Mouse (Mus musculus) left cerebral cortex, adult 8-10 months (tissue): Measurements from ENCODE around the gene Tead4. TPM values are rescaled to one million over a fixed set of nuclear protein-coding genes. Genes with fewer than 3 reads are reported as not detected.
"Not testable (repeated sequence)": the region's sequence is repeated elsewhere in the genome, so short reads cannot be mapped to it uniquely, and the experiment has no call there.

ENCODE experiments used
- DNase-seq, 2 experiments: peaks; one replicate each; pipeline ENCODE4 v3.0.0; 2022; ENCODE audit warnings: low spot score in 2 of 2
- total RNA-seq, 4 experiments: library from RNA; stranded (reverse); gene quantifications; 2 replicates each; pipeline ENCODE4 v1.2.4; 2022

Tead4 gene
- total RNA-seq, 4 experiments from 2014 or later, result 0.57 to 1.7 (median 0.92) TPM

GRCm38 (mm10) chr6:128237102-128237763, 63.4 kb downstream of the Tead4 start:
- DNase-seq, result no peak

GRCm38 (mm10) chr6:128236581-128236980, 64.0 kb downstream of the Tead4 start:
- no peak for DNase-seq

DNA sequence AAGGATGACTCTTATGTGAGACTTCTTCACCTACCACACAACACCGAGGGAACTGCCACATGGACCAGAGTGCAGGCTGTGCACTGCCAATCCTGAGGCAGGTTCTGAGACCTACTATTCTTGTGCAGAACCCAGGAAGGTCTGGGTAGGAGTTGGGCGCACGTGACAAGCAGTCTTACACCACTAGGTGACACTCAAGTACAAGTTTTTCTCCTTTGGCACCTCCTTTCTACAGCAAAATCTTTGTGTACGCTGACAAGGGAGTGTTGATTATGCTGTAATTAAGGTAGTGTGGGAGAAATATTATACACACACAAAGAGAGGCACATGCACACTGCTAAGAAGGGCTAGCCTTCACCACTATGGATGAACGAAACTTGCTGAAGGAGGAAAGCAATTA, 66.4 kb downstream of the Tead4 start:
- no peak for DNase-seq

- DNase-seq, result no peak
Observed at GRCm38 (mm10) chr6:128232216-128232615, 68.4 kb downstream of the Tead4 start.

DNA sequence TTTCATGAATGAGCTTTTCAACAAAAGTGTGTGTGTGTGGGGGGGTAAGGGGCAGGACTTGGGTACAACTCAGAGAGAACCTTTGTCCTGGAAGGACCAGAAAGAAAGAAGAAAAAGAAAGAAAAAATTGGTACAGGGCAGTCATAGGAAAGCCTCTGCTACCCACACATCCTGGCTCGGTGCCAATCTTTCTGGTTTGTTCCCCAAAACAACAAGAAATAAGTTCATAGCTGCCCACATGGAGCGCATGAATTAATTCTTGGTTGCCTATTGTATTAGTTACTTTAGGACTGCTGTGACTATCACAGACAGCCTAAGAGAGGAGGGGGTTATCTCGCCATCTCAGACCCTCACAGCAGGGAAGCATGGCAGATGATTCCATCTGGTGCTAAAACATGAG, 68.9 kb downstream of the Tead4 start:
- no peak for DNase-seq

DNA sequence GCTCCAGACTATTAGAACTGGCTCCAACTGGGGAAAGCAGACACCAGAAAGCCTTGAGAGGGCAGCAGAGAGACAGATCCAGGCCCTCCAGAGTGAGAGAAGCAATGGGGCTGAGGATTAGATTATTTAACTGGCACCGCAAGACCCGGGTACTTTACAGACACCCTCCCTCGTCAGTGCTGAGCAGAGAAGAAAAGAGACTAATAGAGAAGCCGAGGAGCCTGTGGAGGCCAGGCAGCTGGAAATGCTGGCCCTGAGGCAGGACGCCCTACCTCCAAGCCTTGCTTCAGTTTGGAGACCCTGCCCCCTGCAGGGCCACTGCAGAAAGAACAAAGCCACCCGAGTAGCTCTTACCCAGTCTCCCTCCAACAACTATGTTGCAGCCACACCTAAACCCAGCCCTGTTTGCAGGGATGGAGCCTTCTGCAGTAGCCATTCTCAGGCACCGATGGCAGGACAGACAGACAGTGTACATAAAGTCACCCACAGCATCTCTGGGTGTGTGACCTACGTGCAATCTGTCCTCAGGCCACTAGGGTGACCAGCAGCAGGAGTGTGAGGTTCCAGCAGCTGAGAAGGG, 73.1 kb downstream of the Tead4 start:
- DNase-seq, result no peak

DNA sequence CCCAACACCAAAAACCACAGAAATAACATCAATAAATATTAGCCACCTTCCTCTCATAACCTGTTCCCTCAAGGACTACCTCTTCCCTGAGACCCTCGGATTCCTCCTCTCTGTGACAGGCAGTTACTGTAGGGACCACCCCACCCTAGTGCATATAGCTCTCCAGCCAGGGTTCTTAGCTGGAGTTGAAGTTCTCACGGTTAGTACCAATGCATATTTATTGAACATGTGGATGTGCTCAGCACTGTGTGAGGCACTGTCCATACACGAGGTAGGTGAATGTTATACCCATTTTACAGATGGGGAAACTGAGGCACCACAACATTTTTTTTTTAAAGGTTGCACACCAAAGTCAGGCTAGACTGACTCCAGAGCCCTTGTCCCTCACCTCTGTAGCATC, 73.7 kb downstream of the Tead4 start:
- DNase-seq, result no peak

DNA sequence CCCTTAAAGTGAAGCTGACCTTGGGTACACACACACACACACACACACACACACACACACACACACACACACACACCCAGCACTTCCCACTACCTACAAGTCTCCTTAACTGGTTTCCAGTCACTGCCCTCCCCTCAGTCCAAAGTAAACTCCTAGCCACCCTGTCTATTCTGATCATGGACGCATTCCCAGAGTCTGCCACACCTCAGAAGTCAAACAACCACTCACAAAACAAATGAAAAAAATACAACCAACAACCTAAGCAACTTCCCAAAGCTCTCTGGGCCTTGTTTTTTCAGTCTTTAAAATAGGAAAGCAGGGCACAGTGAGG, 74.8 kb downstream of the Tead4 start:
- no peak for DNase-seq

DNA sequence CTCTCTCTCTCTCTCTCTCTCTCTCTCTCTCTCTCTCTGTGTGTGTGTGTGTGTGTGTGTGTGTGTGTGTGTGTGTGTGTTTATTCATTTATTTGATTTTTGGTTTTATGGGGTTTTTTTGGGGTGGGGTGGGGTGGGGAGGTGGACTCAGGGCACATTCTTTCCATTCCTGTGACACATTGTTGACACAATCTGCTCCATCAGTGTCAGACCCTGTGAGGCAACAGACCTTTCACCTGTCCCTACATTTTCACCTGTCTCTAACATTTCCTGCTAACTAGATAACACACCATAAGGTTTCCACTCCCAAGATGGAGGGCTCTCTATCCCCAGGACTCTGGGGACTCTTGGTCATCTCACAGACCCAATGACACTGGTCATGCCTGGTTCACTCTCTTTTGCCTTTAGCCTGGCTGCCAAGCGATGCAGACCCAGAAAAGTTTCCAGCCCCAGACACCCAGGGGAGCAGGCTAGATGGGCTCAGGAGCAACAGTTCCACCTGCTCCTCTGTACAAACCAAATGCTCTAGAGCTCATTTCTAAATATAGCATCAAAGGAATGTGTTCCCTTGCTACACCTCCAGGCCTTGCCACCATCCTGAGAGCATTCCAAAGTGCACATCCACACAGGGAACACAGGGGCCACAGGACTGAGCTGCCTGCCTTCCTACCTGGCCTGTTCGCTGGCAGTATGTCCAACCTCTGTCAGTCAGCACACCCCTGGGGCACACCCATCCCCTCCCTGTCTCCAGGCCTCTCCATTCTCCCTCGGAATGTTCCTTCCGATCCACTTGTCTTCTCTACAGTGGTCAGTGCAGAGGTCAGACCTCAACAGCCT, 75.4 kb downstream of the Tead4 start:
- DNase-seq, result no peak

DNA sequence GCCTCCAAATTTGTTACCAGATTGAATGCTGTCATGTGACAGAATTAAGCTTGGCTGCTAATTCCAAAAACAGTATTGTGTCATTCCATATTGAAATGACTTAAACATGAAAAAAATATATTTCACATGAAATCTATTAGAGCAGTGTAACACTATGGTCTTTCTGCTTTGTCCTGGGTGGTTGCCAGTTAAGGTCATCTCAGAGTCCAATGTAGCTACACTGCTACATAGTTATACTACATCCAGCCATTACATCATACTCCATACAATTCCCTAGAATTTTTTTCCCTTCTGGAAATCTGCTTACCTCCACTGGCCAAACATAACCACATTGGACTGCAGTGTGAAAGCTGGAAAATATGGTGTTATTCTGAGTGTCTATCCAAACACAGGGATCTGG, 77.5 kb downstream of the Tead4 start:
- DNase-seq, result no peak

- not testable (repeated sequence) for DNase-seq
Observed at GRCm38 (mm10) chr6:128215004-128215403, 85.6 kb downstream of the Tead4 start.

DNA sequence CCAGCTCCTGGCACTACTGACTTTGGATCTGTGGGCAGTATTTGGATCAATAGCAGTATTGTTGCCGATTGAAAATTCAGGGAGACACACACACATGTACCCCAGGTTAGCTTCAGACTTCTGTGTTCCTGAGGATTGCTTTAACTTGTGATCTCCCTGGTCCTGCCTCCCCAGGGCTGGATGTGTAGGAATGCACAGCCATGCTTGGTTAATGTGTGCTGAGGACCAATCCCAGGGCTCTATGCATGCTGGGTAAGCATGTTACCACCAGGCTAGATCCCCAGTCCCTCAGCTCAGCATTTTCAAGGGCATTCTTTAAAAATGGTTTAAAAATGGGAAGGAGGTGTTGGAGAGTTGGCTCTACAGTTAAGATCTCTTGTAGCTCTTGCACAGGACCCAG, 91.4 kb downstream of the Tead4 start:
- DNase-seq, result not testable (repeated sequence)

GRCm38 (mm10) chr6:128208491-128209170, 92.0 kb downstream of the Tead4 start:
- no peak for DNase-seq

DNA sequence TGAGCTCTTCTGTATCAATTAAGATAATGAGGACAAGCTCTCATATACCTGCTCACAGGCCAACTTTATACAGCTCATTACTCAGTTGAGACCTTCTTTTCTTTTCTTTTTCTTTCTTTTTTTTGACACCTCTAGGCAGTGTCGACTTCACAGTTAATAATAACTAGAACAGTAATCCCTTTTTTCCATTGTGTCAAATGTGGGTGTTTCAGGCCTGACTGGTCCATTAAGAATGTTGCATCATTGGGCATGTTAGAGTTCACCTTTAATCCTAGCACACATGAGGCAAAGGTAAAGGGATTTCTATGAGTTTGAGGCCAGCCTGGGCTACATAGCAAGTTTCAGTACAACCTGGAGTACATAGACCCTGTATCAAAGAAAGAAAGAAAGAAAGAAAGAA, 97.1 kb downstream of the Tead4 start:
- no peak for DNase-seq

DNA sequence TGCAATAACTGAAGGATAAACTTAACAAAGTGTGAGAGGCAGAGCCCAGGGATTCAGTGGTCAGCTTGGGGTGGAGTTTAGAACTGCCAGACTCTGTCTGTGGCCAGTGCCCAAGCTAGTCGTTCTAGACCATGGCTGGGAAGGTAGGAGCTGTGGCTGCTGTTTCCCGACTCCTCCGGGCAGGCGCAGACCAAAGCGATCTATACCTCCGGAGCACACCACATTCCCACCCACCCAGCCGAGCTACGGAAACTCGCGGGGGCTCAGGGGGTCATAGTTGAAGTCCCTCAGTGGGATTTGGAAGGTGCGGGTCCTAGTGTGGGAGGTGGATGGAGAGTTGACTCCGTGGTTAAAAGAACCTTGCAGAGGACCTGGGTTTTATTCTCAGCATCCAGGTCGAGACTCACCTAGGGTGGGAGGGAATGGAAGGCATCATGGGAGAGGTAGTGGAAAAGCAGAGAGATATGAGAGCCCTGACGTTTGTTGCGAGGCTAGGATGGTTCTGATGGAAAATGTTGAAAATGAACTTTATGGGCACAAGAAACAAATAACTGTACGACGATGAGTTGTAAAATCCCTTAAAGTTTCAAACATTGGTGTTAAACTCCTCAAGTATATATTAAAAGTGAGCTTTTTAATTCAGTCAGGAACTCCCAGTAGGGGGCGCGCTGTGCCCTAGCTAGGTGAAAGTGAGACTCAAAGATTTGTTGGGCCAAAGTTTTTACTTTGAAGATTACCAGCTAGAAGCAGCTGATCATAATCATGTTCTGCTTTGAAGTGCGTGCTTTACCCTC, 99.6 kb downstream of the Tead4 start:
- DNase-seq, result peak in 1 of 2 experiments; percentile 59

GRCm38 (mm10) chr6:128200116-128200846, 100.3 kb downstream of the Tead4 start:
- DNase-seq, result peak; percentile 94 to 98

DNA sequence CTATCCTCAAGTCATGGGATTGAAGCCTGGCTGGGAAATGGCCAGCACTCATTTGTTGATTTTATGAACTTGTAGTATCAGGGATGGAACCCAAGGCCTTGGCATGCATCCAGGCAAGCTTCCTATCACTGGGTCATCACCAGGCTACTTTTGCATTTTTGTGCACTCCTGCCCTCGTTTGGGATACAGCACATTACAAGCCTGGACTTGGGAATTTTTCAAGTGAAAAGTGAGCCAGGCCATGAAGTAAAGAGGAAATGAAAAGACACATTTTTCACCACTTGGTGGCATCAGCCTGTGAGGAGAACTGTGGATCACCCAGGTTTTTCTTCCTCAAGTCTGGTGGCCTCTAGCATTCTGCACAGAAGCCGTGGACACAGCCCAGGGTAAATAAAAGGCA, 117.1 kb downstream of the Tead4 start:
- no peak for DNase-seq

DNA sequence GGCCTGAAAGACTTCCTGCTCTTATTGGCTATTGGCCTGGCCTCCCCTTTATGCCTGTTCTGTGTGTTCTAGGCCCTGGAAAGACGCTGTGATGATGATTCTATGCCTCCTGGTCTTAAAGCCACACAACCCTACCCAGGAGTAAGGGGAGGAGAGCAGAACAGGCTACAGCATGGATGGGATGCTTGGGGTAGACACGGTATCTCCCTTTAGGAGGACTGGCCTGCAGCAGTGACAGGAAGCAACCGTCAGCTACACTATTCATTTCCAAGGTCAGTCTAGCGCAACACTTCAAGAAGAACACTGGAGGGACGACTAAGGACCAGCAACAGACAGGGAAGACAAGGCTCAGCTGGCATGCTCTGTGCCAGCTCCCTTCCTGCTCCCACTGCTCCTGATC, 119.4 kb downstream of the Tead4 start:
- no peak for DNase-seq

DNA sequence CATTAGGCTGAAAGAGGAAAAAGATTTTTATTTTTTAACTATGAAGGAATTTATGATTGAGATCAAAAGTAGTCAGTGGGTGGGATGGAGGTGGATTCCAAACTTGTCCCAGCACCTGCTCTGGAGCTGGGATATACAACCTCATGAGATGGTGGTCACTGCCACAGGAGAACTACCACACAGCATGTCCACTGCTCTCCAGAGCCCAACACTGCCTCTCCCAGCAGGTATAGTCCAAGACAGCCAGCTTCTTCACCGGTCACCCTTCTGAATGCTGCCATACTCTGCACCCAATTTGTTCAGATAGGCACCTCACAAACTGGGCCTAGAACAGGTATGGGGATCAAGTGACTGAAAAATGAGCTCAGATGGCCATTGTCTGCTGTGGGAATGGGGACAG, 121.0 kb downstream of the Tead4 start:
- DNase-seq, result no peak

DNA sequence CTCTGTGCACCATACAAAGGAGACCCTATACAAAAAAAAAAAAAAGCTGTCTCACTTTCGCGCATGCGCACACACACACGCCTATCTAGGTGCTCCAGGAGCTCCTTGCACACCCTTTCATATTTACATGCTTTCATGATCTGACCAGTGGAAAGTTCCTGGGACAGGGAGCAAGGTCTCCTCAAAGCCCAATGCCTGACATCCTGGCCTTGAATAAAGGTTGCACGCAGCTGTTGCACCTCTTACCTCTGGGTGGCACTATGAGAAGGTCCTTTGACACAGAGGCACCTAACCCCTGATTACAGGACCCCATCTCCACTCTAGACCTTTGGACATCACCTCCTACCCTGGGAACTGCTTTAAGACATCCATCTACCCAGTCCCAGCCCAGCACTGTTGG, 121.4 kb downstream of the Tead4 start:
- no peak for DNase-seq

DNA sequence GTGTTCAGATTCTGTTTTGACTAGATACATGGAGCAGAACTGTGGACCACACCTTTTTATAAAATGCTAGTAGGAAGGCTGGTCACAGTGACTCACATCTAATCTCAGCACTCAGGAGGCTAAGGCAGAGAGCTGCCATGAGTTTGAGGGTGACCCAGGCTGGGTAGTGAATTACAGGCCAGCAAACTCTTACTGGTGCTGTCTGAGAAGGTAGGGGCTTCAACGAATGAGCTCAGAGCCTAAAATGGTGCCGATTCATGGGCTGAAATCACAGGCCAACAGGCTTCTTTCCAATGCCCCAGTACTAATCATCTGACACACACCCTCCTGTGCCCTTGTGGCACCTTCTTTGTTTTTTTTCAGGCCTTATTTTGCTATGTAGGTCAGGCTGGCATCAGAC, 121.9 kb downstream of the Tead4 start:
- no peak for DNase-seq
